Mouse (Mus musculus): ENCODE results near the gene Eva1c. TPM values are rescaled to one million over a fixed set of nuclear protein-coding genes. Genes with fewer than 3 reads are reported as not detected.

Eva1c gene
- polyA plus RNA-seq, 1 experiment = 10.6 TPM

DNA sequence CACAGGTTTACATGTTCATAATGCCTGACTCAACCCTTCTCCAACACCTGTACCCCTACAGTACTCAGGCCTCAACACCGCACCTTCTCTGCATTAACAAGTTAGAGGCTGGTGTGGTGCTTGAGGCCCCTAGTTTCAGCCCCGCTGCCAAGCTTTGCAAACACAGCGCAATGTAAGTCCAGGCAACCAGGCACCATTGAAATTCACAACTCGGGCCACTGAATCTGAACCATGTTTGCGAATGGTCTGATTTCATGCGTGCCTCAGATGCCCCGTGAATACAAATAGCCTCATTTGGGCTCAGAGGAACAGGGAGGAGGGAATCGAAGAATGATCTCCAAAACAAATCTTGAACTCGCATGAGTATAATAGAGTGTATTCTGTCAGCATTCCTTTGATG, 15.6 kb downstream of the Eva1c start:
- Histone ChIP-seq H3K4me1 (ENCODE audit: control insufficient read depth, insufficient read depth, low read length) (no peaks in the 10 kb centered on the region), H3K27ac (ENCODE audit: control insufficient read depth, insufficient read depth, low read depth, low read length, poor library complexity) (no peak overlapping the region), H3K4me3 (replicated peaks; ENCODE audit: control insufficient read depth, low read depth, low read length) (no peak overlapping the region)
- 85% methylated on average over 9 of the region's 9 CpGs for WGBS
- TF ChIP-seq CTCF (IDR thresholded peaks at IDR 0.05; ENCODE audit: control insufficient read depth, insufficient read depth, low read length) = no peak
- TF ChIP-seq POLR2A (IDR thresholded peaks at IDR 0.05; ENCODE audit: borderline replicate concordance, control insufficient read depth, low read depth, low read length) = no peak

DNA sequence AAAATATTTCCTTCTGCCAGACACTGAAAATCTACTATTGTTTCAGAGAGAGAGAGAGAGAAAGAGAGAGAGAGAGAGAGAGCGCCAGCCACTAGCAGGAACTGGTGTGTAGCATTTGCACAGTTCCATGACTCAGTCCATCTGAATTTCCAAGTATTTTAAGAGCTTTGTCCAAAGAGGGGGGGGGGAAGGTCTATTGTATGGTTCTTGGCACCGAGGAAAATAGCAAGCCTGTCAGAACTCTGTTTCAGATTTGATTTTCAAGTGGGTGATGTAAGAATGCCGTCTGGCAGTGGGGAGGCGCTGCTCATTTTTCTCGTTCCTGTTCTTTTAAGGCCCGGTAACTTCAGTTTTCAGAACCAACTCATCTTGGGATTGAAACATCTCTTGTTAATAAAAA, 18.5 kb downstream of the Eva1c start:
- WGBS = 65% methylated on average over 6 of the region's 6 CpGs
- Histone ChIP-seq H3K4me3 (replicated peaks; ENCODE audit: control insufficient read depth, low read depth, low read length) (no peak overlapping the region), H3K4me1 (ENCODE audit: control insufficient read depth, insufficient read depth, low read length) (no peaks in the 10 kb centered on the region), H3K27ac (ENCODE audit: control insufficient read depth, insufficient read depth, low read depth, low read length, poor library complexity) (no peak overlapping the region)
- TF ChIP-seq CTCF (IDR thresholded peaks at IDR 0.05; ENCODE audit: control insufficient read depth, insufficient read depth, low read length) (no peak), POLR2A (IDR thresholded peaks at IDR 0.05; ENCODE audit: borderline replicate concordance, control insufficient read depth, low read depth, low read length) (no peak)

GRCm38 (mm10) chr16:90845591-90845990, 19.1 kb downstream of the Eva1c start:
- H3K27ac ChIP-seq (ENCODE audit: control insufficient read depth, insufficient read depth, low read depth, low read length, poor library complexity) = no peak overlapping the region
- 84% methylated on average over 13 of the region's 13 CpGs for WGBS
- TF ChIP-seq POLR2A (IDR thresholded peaks at IDR 0.05; ENCODE audit: borderline replicate concordance, control insufficient read depth, low read depth, low read length) = no peak
- no peak for TF ChIP-seq CTCF (IDR thresholded peaks at IDR 0.05; ENCODE audit: control insufficient read depth, insufficient read depth, low read length)
- no peaks in the 10 kb centered on the region for H3K4me1 ChIP-seq (ENCODE audit: control insufficient read depth, insufficient read depth, low read length)
- no peak overlapping the region for H3K4me3 ChIP-seq (replicated peaks; ENCODE audit: control insufficient read depth, low read depth, low read length)

GRCm38 (mm10) chr16:90848697-90849096, 22.2 kb downstream of the Eva1c start:
- H3K27ac ChIP-seq (ENCODE audit: control insufficient read depth, insufficient read depth, low read depth, low read length, poor library complexity) = no peak overlapping the region
- no peaks in the 10 kb centered on the region for H3K4me1 ChIP-seq (ENCODE audit: control insufficient read depth, insufficient read depth, low read length)
- no peak overlapping the region for H3K4me3 ChIP-seq (replicated peaks; ENCODE audit: control insufficient read depth, low read depth, low read length)
- no peak for TF ChIP-seq POLR2A (IDR thresholded peaks at IDR 0.05; ENCODE audit: borderline replicate concordance, control insufficient read depth, low read depth, low read length)
- TF ChIP-seq CTCF (IDR thresholded peaks at IDR 0.05; ENCODE audit: control insufficient read depth, insufficient read depth, low read length) = no peak
- 32% methylated on average over 7 of the region's 7 CpGs for WGBS

- no peaks in the 10 kb centered on the region for H3K4me1 ChIP-seq (ENCODE audit: control insufficient read depth, insufficient read depth, low read length)
- 56% methylated on average over 12 of the region's 12 CpGs for WGBS
- no peak overlapping the region for H3K4me3 ChIP-seq (replicated peaks; ENCODE audit: control insufficient read depth, low read depth, low read length)
- H3K27ac ChIP-seq (ENCODE audit: control insufficient read depth, insufficient read depth, low read depth, low read length, poor library complexity) = no peak overlapping the region
- TF ChIP-seq POLR2A (IDR thresholded peaks at IDR 0.05; ENCODE audit: borderline replicate concordance, control insufficient read depth, low read depth, low read length) (no peak), CTCF (IDR thresholded peaks at IDR 0.05; ENCODE audit: control insufficient read depth, insufficient read depth, low read length) (no peak)
Observed at GRCm38 (mm10) chr16:90849262-90849661, 22.7 kb downstream of the Eva1c start.

GRCm38 (mm10) chr16:90850881-90851280, 24.4 kb downstream of the Eva1c start:
- Histone ChIP-seq H3K4me3 (replicated peaks; ENCODE audit: control insufficient read depth, low read depth, low read length) (no peak overlapping the region), H3K27ac (ENCODE audit: control insufficient read depth, insufficient read depth, low read depth, low read length, poor library complexity) (no peak overlapping the region), H3K4me1 (ENCODE audit: control insufficient read depth, insufficient read depth, low read length) (no peaks in the 10 kb centered on the region)
- TF ChIP-seq CTCF (IDR thresholded peaks at IDR 0.05; ENCODE audit: control insufficient read depth, insufficient read depth, low read length) (no peak), POLR2A (IDR thresholded peaks at IDR 0.05; ENCODE audit: borderline replicate concordance, control insufficient read depth, low read depth, low read length) (no peak)
- 81% methylated on average over 7 of the region's 7 CpGs for whole genome bisulfite sequencing

GRCm38 (mm10) chr16:90851621-90852334, 25.3 kb downstream of the Eva1c start:
- TF ChIP-seq POLR2A (IDR thresholded peaks at IDR 0.05; ENCODE audit: borderline replicate concordance, control insufficient read depth, low read depth, low read length) = no peak
- TF ChIP-seq CTCF (IDR thresholded peaks at IDR 0.05; ENCODE audit: control insufficient read depth, insufficient read depth, low read length) = no peak
- no peak overlapping the region for H3K4me3 ChIP-seq (replicated peaks; ENCODE audit: control insufficient read depth, low read depth, low read length)
- WGBS = 73% methylated on average over 11 of the region's 11 CpGs

DNA sequence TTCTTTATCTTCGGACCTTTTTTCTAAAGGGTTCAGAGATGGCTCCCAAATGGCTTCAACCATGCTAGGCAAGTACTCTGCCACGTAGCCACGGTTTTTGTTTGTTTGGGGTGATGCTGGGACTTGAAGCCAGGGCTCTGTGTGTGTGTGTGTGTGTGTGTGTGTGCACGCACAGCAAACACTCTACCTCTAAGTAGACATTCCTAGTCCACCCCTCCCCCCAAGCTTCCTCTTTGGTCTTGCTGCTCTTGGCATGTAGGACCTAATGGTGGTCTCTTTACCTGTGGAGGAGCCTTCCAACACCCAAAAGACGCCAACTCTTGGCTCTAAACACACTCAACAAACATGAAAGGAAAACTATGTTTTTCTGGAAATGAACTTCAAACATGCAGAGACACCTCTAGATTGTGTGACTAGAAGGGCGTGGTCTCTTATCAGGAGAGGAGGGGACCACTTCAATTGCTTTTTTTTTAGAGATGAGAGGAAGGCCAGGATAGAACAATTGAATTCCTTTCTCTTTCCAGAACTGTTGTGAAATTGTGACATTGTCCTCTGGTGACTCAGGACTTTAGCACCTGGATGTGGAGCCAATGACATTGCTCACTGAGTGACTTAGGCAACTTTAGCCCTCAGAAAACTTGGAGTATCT, 30.2 kb downstream of the Eva1c start:
- Histone ChIP-seq H3K27ac (ENCODE audit: control insufficient read depth, insufficient read depth, low read depth, low read length, poor library complexity) (no peak overlapping the region), H3K4me1 (ENCODE audit: control insufficient read depth, insufficient read depth, low read length) (no peaks in the 10 kb centered on the region), H3K4me3 (replicated peaks; ENCODE audit: control insufficient read depth, low read depth, low read length) (no peak overlapping the region)
- 65% methylated on average over 6 of the region's 6 CpGs for WGBS
- TF ChIP-seq POLR2A (IDR thresholded peaks at IDR 0.05; ENCODE audit: borderline replicate concordance, control insufficient read depth, low read depth, low read length) (no peak), CTCF (IDR thresholded peaks at IDR 0.05; ENCODE audit: control insufficient read depth, insufficient read depth, low read length) (no peak)

More at GRCm38 (mm10) chr16:90851621-90852334, 25.3 kb downstream of the Eva1c start:
- no peaks in the 10 kb centered on the region for H3K4me1 ChIP-seq (ENCODE audit: control insufficient read depth, insufficient read depth, low read length)
- no peak overlapping the region for H3K27ac ChIP-seq (ENCODE audit: control insufficient read depth, insufficient read depth, low read depth, low read length, poor library complexity)
